ENCODE assay signal across 8 mouse cellular contexts in genomic region chr16:38306571-38307220, GRCm38 (mm10). TPM values are rescaled to one million over a fixed set of nuclear protein-coding genes. Genes with fewer than 3 reads are reported as not detected.
DNase-seq lines count a peak whose midpoint lies in the region; ATAC-seq and TF ChIP-seq lines count a peak whose summit lies in the region.

No protein-coding gene starts in this region.

- H3K4me3 ChIP-seq in lung, postnatal 0 days (ENCODE audit: low read depth, low read length), result no peak overlapping the region
- no peak overlapping the region for H3K4me3 ChIP-seq in neural tube, embryonic 12.5 days

- TF ChIP-seq CTCF in lung, postnatal 0 days (IDR thresholded peaks at IDR 0.05), result peak; percentile 66

- 50% methylated on average over 18 of the region's 18 CpGs for WGBS in lung, postnatal 0 days
- 52% methylated on average over 18 of the region's 18 CpGs for WGBS in neural tube, embryonic 12.5 days

- H3K9ac ChIP-seq in lung, postnatal 0 days (replicated peaks; ENCODE audit: low read depth), result no peak overlapping the region
- no peak overlapping the region for H3K9ac ChIP-seq in neural tube, embryonic 12.5 days

- no peaks in the 10 kb centered on the region for H3K27me3 ChIP-seq in lung, postnatal 0 days (replicated peaks; ENCODE audit: insufficient read depth, low read length)
- H3K27me3 ChIP-seq in neural tube, embryonic 12.5 days (replicated peaks), result no peaks in the 10 kb centered on the region

- no peak overlapping the region for H3K4me2 ChIP-seq in lung, postnatal 0 days (replicated peaks; ENCODE audit: low read depth, low read length)
- no peak overlapping the region for H3K4me2 ChIP-seq in neural tube, embryonic 12.5 days (replicated peaks)

- intact Hi-C loops in left cerebral cortex, postnatal 36 days (cut with DNase I), result no loop called here
- intact Hi-C loops in left cerebral cortex, postnatal 25 days (cut with DNase I), result no loop called here

- no peak for TF ChIP-seq EP300 in lung, postnatal 0 days (IDR thresholded peaks at IDR 0.05)

- H3K9me3 ChIP-seq in lung, postnatal 0 days (ENCODE audit: low read length), result no peaks in the 10 kb centered on the region
- H3K9me3 ChIP-seq in neural tube, embryonic 12.5 days, result no peaks in the 10 kb centered on the region

- H3K27ac ChIP-seq in lung, postnatal 0 days (ENCODE audit: low read length), result no peak overlapping the region
- no peak overlapping the region for H3K27ac ChIP-seq in neural tube, embryonic 12.5 days

- ATAC-seq in lung, postnatal 0 days, result no peak
- ATAC-seq in neural tube, embryonic 12.5 days (ENCODE audit: low FRiP score, low read depth), result peak; percentile 29; the same call in 1 of the 2 replicates

- H3K36me3 ChIP-seq in lung, postnatal 0 days (ENCODE audit: insufficient read depth, low read length), result no peaks in the 10 kb centered on the region
- no peaks in the 10 kb centered on the region for H3K36me3 ChIP-seq in neural tube, embryonic 12.5 days

- H3K4me1 ChIP-seq in lung, postnatal 0 days (ENCODE audit: insufficient read depth, low read depth, low read length), result no peaks in the 10 kb centered on the region
- H3K4me1 ChIP-seq in neural tube, embryonic 12.5 days, result peaks cover 6% of the 10 kb centered on the region; the same call in 1 of the 2 replicates

- peak; percentile 38 for DNase-seq in adrenal gland, postnatal 10 days
- DNase-seq in adrenal gland, postnatal 4 days (ENCODE audit: low spot score in 2 of 2), result no peak
- DNase-seq in lung, postnatal 0 days (ENCODE audit: low spot score), result no peak
- DNase-seq in lung, postnatal 25 days (ENCODE audit: low spot score), result no peak
- peak; percentile 24 for DNase-seq in induced T-regulatory cell, adult 2 months (ENCODE audit: low read depth)
- DNase-seq in left cerebral cortex, postnatal 36 days (ENCODE audit: low spot score in 2 of 2), result no peak
- DNase-seq in left cerebral cortex, postnatal 25 days (ENCODE audit: low spot score in 2 of 2), result no peak

RNA-seq across cellular contexts. Expression of gene Nr1i2, which starts 12.1 kb away (rescaled TPM):
- 10 to 100 TPM in 1 of 2 experiments, 1 to 10 TPM in 1; 2.6 to 14.2 TPM for total RNA-seq in adrenal gland, postnatal 10 days (2021)
- total RNA-seq in adrenal gland, postnatal 4 days (2021), result 1 to 10 TPM in 1 of 2 experiments, under 1 TPM in 1; 0.70 to 4.3 TPM
- 0.05 and 0.10 TPM in 2 replicates for polyA plus RNA-seq in lung, postnatal 0 days (2015; fragmentation: Nextera tagmentation; extraction: Ambion mirVana)
- not detected in 2 replicates for polyA plus RNA-seq in neural tube, embryonic 12.5 days (2016; fragmentation: Nextera tagmentation; extraction: Ambion mirVana)
- not detected for total RNA-seq in left cerebral cortex, postnatal 36 days (2021)
- total RNA-seq in left cerebral cortex, postnatal 25 days (2021), result not detected

RNA-seq across cellular contexts. Expression of gene Maats1, which starts 35.2 kb away (rescaled TPM):
- total RNA-seq in adrenal gland, postnatal 10 days (2021), result under 1 TPM; 0.42 to 0.51 TPM
- total RNA-seq in adrenal gland, postnatal 4 days (2021), result 1 to 10 TPM in 1 of 2 experiments, under 1 TPM in 1; 0.56 to 1.1 TPM
- 2.6 and 3.7 TPM in 2 replicates for polyA plus RNA-seq in lung, postnatal 0 days (2015; fragmentation: Nextera tagmentation; extraction: Ambion mirVana)
- 0.22 and 0.25 TPM in 2 replicates for polyA plus RNA-seq in neural tube, embryonic 12.5 days (2016; fragmentation: Nextera tagmentation; extraction: Ambion mirVana)
- 1 to 10 TPM; 1.2 to 1.5 TPM for total RNA-seq in left cerebral cortex, postnatal 36 days (2021)
- 1 to 10 TPM; 1.4 TPM for total RNA-seq in left cerebral cortex, postnatal 25 days (2021)

RNA-seq across cellular contexts. Expression of gene Cox17, which starts 40.1 kb away (rescaled TPM):
- total RNA-seq in adrenal gland, postnatal 10 days (2021), result 100 to 1,000 TPM; 385 to 411 TPM
- 100 to 1,000 TPM; 171 to 172 TPM for total RNA-seq in adrenal gland, postnatal 4 days (2021)
- polyA plus RNA-seq in lung, postnatal 0 days (2015; fragmentation: Nextera tagmentation; extraction: Ambion mirVana), result 205 and 218 TPM in 2 replicates
- 127 and 128 TPM in 2 replicates for polyA plus RNA-seq in neural tube, embryonic 12.5 days (2016; fragmentation: Nextera tagmentation; extraction: Ambion mirVana)
- 100 to 1,000 TPM; 124 TPM for total RNA-seq in left cerebral cortex, postnatal 36 days (2021)
- 100 to 1,000 TPM; 116 to 123 TPM for total RNA-seq in left cerebral cortex, postnatal 25 days (2021)

RNA-seq across cellular contexts. Expression of gene Gm21987, which starts 40.1 kb away (rescaled TPM):
- total RNA-seq in adrenal gland, postnatal 10 days (2021), result not detected
- total RNA-seq in adrenal gland, postnatal 4 days (2021), result not detected
- not detected in 2 replicates for polyA plus RNA-seq in lung, postnatal 0 days (2015; fragmentation: Nextera tagmentation; extraction: Ambion mirVana)
- not detected in 2 replicates for polyA plus RNA-seq in neural tube, embryonic 12.5 days (2016; fragmentation: Nextera tagmentation; extraction: Ambion mirVana)
- total RNA-seq in left cerebral cortex, postnatal 36 days (2021), result not detected
- total RNA-seq in left cerebral cortex, postnatal 25 days (2021), result 1 to 10 TPM in 1 of 2 experiments, not detected in 1; 1.1 TPM

RNA-seq across cellular contexts. Expression of gene Popdc2, which starts 55.3 kb away (rescaled TPM):
- 1 to 10 TPM; 4.6 to 8.5 TPM for total RNA-seq in adrenal gland, postnatal 10 days (2021)
- total RNA-seq in adrenal gland, postnatal 4 days (2021), result 1 to 10 TPM; 2.1 to 2.8 TPM
- polyA plus RNA-seq in lung, postnatal 0 days (2015; fragmentation: Nextera tagmentation; extraction: Ambion mirVana), result 4.7 and 6.5 TPM in 2 replicates
- 0.61 and 0.94 TPM in 2 replicates for polyA plus RNA-seq in neural tube, embryonic 12.5 days (2016; fragmentation: Nextera tagmentation; extraction: Ambion mirVana)
- under 1 TPM; 0.47 to 0.77 TPM for total RNA-seq in left cerebral cortex, postnatal 36 days (2021)
- total RNA-seq in left cerebral cortex, postnatal 25 days (2021), result under 1 TPM; 0.21 to 0.50 TPM

Comparison
In these comparisons a context has a peak if more than half of its experiments do, and no peak if none do; other contexts are left out.
1. DNase-seq: peak in adrenal gland, postnatal 10 days (single experiment) and induced T-regulatory cell, adult 2 months (single experiment); none in adrenal gland, postnatal 4 days (0 of 2), lung, postnatal 0 days (single experiment), lung, postnatal 25 days (single experiment), left cerebral cortex, postnatal 36 days (0 of 2) and left cerebral cortex, postnatal 25 days (0 of 2).